Mouse (Mus musculus) CD4-positive naive resting alpha-beta T cell, adult 76 days (primary cell): ENCODE measurements around the gene Rxfp1. TPM values are rescaled to one million over a fixed set of nuclear protein-coding genes. Genes with fewer than 3 reads are reported as not detected.

Source experiments
- total RNA-seq: library from RNA; stranded (reverse); gene quantifications from one replicate; pipeline ENCODE4 v1.2.4, GENCODE M21; 2023

Rxfp1 gene
- not detected for total RNA-seq

DNA sequence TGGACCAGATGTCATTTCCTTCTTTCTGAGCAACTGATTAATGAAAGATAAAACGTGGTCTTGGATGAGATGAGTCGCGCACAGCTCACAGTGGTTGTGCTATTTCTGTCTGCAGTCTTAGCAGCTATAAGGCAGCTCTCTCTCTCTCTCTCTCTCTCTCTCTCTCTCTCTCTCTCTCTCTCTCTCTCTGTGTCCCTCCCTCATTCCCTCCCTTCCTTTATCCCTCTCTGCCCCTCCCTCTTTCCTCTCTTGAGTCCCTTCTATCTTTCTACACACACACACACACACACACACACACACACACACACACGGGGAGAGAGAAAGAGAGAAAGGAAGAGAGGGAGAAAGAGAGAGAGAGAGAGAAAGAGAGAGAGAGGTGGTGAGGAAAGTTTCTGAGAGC lies at the start of gene Rxfp1:
TSS of gene Rxfp1 (minus strand) at position 101 of the 400 bp plus-strand sequence.

DNA sequence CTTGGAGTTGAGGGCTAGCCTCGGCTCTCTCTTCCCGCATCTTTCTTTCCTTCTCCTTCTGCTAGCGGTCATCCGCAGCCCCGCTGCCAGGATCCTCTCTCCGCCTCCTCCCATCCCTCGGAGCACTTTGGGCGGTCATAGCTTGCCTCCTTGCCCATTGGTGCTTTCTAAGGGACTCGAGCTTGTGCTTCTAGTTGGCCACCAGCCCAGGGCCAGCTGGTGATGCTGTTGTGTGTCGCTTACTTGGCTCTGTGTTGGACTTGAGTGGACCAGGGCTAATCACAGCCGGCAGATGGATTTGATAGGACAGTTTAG lies 108.3 kb downstream of the Rxfp1 start, which contains the start of gene Etfdh:
TSS of gene Etfdh (minus strand) at position 85 of the 315 bp plus-strand sequence.

DNA sequence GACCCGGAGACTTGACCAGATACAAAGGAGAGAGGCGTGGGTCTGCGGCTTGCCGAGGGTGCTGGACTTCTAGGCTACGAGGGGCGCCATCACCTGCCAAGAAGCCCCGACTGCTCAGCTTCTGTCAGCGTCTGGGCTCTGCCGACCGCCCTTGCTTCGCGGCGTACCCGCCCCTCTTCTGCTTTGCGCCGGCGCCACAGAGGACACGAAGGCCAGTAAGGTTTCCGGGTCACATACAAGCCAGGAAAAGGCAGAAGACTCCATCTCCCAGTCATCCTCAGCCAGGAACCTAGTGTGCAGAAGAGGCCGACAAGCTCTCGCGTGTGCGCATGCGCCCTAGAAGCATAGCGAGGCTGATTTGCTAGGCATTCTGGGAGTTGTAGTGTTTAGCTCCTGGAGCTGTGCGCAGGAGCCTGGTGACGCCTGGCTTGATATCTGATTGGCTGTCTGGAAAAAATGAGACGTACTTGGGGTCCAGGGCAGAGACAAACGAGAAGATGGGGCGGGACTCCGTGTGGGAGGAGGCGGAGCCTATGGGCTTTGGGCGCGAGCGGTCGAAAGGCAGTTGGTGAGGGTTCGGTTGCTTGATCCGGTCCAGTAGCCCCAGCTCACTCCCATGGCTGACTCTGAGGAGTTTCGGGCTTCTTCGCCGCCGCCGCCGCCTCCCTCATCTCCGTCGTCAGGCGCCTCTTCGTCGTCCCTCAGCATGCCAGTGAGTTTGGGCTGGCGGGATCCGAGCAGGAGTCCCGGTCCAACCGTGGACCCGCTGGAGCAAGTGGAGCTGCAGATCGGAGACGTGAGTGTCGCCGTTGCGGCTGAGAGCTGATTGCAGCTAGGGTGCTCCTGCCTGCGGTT lies 108.9 kb downstream of the Rxfp1 start, which contains the start of gene 4930579G24Rik:
TSS of gene 4930579G24Rik (plus strand) at position 519 of the 855 bp plus-strand sequence.

Other genes with a start within 250 kb of the Rxfp1 start
- gene Fnip2, start 170.1 kb downstream of the Rxfp1 start, total RNA-seq: 1.5 TPM
- gene Ppid, start 146.5 kb downstream of the Rxfp1 start, total RNA-seq: 69.8 TPM
- 3.8 TPM for gene 4930579G24Rik, start 108.8 kb downstream of the Rxfp1 start, total RNA-seq
- 24.9 TPM for gene Etfdh, start 108.4 kb downstream of the Rxfp1 start, total RNA-seq
- gene Tmem144, start 114.9 kb upstream of the Rxfp1 start, total RNA-seq: 1.9 TPM
- gene Fam198b, start 146.7 kb upstream of the Rxfp1 start, total RNA-seq: not detected